Mouse (Mus musculus) ovary, adult 18-20 months (tissue): ENCODE results near the gene Elf3.
"Not testable (repeated sequence)": the region's sequence is repeated elsewhere in the genome, so short reads cannot be mapped to it uniquely, and the experiment has no call there.

Experiments
- DNase-seq: peaks from one replicate; pipeline ENCODE4 v3.0.0; 2022; ENCODE audit warnings: low spot score, mixed read lengths

Elf3 gene

DNA sequence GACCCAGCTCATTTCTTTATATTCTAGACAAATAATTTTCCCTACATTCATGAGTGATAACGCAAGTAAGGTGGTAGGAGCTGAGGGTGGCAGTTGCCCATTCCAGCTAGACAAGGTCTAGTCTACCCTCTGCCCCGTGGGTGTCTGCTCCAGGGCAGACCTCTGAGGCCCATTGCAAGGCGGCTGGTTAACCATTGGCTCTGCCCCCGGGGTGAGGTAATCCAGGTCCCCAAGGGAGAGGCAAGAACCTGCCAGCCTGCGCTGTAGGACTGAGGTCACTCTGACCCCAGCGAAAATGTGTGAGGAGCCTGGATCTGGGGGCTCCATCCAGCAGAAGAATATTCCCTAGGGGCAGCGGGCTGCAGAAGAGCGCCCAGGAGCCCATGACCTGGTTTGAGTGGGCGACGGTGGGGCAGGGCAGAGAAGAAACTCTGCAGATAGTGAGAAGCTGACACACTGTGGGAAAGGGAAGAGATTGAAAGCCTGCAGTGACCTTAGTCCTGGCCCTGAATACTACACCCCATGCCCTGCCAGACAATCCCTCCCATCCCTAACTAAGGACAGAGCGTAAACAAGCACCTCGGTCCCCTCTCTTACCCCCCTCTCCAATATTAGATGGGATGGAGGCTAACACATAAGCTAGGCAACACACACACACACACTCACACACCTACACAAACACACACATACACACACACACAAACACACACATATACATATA lies 21.1 kb downstream of the Elf3 start:
- DNase-seq: no peak

DNA sequence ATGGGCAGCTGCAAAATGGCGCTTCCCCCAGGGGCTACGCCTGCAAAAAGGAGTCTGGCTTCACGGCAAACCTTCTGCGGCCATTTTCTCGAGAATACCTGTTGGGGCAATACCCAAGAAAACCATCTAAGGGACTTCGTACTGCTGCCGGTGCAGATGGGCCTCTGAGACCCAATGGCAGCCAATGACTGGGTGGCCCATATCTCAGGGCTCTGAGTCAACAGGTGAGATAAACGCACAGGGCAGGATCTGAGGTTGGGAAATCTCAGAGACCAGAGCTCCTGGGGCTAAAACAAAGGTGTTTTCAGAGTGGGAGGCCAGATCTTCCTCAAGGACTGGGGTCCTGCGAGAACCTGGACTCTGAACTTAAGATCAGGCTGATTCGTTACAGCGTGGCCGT lies 23.6 kb downstream of the Elf3 start:
- DNase-seq: no peak

DNA sequence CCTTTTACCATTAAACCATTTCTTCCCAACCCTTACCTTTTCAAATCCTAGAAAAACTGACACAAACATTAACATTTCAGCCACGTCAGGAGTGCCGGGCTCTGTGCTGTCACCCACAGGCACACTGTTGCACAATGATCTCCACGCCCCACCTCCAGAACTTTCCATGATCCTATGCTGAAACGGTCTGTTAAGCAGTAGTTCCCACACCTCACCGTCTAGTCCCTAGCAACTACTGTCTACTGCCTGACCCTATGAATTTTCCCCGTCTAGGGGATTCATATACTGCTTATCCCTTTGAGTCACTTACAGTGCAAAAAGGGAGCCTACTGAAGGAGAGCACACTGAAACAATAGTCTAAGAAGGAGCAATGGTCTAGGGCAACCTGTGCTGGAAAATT lies 24.4 kb downstream of the Elf3 start:
- no peak for DNase-seq

DNA sequence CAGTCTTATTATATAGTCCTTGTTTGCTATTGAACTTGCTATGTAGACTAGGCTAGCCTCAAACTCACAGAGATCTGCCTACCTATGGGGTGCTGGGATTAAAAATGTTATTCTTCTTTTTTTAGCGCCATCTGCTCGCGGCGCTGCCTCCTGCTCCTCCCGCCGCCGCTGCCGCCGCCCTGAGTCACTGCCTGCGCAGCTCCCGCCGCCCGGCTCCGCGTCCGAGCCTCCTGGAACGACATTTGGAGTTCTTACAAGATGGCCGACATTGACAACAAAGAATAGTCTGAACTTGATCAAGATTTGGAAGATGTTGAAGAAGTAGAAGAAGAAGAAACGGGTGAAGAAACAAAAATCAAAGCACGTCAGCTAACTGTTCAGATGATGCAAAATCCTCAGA lies 26.5 kb downstream of the Elf3 start:
- not testable (repeated sequence) for DNase-seq

DNA sequence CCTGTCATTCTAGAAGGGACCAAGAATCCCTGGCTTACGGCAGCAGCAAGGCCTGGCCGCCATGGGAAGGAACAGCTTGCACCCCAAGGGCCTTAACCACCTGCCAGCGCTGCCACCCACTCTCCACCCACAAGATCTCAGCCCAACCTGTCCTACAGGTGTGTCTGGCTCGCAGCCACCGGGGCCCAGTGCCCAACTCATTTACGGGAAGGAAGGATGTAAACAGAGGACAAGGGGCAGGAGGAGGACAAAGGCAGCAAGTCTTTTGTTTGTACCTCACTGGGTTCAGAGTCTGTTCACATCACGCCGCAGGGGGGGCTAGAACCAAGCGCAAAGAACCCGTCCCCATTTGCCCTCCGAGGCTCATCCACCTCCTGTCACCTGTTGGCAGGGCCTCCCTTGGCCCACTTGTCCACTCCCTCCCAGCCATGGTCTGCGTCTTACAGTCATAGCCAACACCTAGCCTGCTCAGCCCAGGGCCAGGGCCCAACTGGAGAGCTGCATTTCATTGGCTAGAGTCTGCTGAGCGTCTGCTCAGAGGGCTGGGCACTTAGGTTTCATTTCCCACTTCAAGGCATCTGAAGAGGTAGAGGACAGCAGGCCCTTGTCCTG lies 30.9 kb downstream of the Elf3 start:
- DNase-seq: peak; percentile 34

DNA sequence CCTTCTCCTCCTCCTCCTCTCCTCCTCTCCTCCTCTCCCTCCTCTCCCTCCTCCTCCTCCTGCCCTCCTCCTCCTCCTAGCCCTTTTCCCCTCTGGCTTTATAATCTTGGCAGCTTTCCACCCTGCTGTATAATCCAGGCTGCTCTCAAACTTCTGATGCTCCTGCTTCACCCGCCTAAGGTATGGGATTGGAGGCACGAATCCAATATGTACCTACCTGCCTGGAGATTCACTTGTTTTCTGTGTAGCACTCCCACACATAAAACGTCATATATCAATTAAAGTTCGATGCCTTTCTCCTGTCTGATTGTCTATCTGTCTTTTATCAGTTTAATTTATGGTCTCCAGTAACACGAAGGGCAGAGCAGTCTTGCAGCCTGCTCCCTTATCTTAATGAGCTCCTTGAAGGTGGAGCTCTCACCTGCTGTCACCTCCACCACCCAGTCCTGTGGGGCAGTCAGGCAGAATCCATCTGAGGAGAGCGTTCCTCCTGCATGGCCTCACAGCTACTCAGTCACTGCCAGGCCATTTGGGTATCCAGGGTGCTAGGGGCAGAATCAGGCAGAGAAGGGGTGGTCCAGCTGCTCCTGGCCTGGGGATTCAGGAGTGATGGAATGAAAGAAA lies 33.3 kb downstream of the Elf3 start:
- DNase-seq: no peak

DNA sequence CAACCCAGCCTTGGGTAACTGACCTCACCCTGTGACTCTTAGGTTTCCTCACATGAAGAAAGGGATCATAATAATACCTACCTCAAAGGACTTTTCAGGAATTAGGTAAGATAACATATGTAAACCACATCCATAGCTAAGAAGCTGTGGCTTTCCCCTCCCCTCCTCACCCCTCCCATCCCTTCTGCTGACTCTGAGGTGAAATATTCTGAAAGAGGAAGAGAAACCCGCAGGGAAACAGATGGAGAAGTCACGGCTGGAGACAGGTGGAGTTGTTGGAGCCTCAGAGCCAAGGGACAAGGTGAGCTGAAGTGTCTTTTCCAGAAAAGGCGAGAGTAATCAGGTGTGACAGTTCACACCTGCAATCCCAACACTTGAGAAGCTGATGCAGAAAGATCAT lies 34.2 kb downstream of the Elf3 start:
- DNase-seq: no peak

DNA sequence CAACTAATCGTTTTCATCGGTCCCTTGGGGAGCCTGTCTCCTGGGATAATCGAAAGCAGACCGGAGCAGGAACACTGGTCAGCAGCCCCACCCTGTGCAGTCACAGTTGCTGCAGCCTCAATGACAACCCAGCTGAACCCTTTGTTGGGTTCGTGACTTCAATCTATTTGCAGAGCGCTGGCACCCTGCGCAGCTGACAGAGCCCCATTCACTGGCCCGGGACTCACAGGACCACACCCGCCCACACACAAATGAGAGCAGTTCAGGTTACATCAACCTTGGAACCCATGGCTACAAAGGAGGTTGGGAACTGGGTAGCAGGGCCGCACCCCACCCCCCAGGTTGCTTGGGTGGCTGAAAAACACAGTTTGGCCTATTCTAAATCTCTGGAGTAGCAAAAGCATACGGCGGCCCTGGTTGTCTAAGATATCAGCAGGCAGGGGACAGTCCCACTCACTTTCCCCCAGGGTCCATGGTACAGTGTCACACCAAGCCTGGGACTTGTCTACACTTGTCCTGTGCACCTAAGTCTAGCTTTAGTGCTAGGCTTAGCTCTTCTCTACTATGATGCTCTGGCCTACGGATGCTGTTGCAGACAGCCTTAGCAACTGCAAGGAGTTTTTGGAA lies 40.6 kb downstream of the Elf3 start:
- no peak for DNase-seq

DNA sequence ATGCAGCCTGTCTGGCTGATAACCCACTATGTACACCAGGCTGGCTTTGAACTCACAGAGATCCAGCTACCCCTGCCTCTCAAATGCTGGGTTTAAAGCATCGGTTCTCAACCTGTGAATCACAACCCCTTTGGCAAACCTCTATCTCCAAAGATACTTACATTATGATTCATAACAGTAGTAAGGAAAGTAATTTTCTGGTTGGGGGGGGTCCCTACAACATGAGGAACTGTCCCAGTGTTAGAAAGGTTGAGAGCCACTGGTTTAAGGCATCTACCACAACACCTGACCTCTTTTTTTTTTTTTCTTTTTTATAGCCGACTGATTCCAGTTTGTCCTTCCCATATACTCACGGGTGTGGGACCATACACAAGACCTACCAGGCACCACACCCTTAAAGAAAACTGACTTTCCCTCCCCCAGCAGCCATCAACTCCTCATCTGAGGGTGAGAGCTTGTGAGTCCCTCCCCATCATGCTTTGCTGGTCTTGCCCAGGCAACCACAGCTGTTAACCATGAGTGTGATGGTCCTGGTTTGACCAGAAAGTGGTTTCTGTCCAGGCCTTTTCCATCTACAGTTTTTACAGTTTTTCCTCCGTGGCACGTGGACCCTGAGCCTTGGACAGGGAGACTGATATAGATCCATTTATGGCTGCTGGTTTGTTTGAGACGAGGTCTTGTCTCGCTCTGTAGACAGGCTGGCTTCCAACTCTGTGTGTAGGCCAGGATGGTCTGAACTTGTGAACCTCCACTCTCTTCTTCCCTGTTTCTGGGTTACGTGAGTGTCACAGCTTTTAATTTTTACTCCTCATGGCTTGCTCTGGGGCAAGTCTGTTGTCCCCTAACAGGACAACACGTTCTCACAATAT lies 44.4 kb downstream of the Elf3 start:
- no peak for DNase-seq

DNA sequence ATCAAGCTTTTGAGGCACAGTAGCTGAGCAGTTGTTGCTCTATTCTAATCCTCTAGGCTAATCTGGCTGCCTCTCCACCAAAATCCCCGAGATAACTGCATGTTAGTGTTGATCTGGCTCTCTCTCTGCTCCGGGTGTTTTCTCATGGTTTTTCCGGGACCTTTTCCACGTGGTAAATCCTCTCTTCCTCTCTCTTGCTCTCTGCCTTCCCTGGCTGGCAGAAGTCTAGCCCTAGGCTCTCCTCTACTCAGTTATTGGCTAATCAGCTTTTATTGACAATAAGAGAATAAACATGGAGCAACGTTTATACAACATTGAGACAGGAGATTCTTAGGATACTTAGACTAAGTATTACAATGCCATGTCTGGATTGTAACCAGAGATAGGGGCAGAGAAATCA lies 47.9 kb downstream of the Elf3 start:
- DNase-seq: no peak

DNA sequence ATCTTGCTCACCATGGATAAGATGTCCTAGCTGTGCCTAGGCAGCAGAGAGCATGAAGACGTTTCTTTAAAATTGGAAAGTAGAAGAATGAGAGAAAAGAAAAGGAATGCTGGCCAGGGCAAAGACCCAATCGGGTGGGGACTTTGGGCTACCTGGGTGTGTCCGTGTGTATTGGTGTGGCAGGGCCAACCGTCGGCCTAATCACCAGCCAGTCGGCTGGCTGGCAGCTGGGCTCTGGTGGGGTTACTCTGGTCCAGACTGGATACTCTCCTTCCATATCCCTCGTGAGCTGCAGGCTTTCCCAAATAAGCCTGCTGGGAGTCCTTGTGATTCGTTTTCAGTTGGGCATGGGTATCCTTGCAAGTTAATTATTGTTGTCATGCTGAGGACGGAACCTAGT lies 49.7 kb downstream of the Elf3 start:
- DNase-seq: no peak

DNA sequence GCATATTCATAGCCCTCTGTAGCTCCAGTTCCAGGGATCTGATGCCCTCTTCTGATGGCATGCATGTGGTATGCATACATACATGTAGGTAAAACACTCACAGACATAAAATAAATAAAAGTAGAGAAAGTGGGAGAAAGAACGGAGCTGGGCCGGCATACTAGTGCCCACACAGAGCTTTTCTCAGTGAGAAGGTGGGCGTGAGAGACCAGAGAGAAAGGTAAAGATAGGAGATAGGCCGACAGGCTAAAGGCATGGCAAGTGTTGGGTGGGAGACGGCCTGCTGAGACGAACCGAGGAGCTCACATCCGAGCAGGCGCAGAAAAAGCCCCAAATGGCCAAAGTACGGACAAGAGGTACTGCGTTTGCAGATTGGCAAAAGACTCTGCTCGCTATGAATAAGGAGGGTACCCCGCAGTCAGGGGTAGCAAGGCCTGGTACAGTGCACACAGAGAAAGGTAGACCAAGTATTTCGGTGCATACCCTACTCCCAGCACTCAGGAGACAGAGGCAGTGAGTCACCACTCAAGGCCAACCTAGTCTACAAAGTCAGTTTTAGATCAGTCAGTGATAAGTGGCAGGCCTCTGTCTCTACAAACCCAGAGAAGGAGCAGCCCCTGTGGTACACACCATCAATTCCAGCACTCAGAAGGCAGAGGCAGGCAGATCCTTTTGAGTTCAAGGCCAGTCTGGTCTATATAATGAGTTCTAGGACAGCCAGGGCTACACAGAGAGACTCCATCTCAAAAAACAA lies 51.6 kb downstream of the Elf3 start:
- no peak for DNase-seq

DNA sequence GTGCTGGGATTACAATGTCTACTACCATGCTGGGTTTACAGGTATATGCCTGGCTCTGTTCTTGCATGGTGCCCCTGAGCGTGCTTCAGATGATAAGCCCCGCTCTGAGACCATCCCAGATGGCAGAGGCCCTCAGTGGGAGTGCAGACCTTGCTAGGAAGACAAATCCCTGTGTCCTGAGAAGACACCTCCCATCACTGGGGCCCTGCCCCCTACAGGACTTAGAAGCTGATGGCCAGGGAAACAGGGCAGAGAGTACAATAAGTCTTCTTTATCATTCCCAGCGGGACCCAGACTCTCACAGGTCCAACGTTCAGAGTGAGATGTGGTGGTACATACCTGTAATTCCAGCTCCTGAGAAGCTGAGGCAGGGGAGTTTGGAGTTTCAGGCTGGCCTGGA lies 53.1 kb downstream of the Elf3 start:
- DNase-seq: no peak

DNA sequence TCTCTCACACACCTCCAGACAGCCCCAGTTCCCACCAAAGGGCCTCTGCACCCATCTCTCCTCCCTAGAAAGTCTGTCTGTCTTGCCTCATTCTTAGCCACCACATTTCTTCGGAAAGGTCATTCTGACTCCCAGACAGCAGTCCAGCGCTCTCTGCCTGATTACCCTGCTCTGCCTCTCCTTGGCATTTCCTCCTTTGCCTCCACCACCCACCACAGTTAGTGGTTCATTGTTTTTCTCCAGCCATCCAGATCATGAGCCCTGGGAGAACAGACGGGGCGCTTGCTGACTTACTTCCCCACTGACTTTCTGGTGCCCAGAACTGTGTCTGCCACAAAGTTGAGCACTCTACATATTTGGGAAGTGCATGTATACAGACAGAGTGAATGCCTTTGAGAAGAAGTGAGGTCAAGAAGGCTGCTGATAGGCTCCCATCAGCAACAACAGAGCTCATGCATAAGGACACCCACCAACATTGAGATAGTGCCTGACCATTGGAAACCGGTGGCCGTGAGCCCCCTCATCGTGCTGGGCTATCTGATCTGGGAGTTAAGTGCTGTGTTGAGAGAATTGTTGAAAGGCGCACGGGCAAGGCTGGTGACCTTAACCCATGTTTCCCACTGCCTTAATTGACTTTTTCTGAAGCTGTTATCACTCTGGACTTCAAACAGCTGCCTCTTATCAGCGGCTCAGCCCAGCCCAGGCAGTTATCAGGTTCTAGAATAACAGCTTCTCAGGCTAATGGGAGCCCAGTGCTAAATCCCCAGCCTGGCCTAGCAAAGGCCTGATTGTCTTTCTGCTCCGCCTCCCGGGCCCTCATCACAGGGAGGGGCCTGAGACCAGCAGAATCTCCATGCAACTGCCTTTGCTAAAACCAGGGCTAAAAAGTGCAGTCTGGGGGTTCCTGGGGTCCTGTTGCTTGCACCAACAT lies 53.9 kb downstream of the Elf3 start:
- peak; percentile 67 for DNase-seq
